Mouse (Mus musculus) limb, embryonic 10.5 days (tissue): ENCODE measurements around the gene Ptpdc1. TPM values are rescaled to one million over a fixed set of nuclear protein-coding genes. Genes with fewer than 3 reads are reported as not detected.

Experiments
- DNase-seq: peaks from one replicate; pipeline ENCODE4 v3.0.0-alpha.2; 2017; ENCODE audit warnings: low spot score
- H3K27ac ChIP-seq: fragments of 300-500 bp; sonication (generic); 2 replicates; pipeline ENCODE4 v1.5.1; 2016; ENCODE audit warnings: mild to moderate bottlenecking
- H3K27me3 ChIP-seq: fragments of 300-500 bp; sonication (generic); 2 replicates; pipeline ENCODE4 v1.6.1; 2016; ENCODE audit warnings: low read depth, mild to moderate bottlenecking; ENCODE audit not compliant: poor library complexity, severe bottlenecking
- H3K36me3 ChIP-seq: fragments of 300-500 bp; sonication (generic); 2 replicates; pipeline ENCODE4 v1.6.1; 2016; ENCODE audit warnings: mild to moderate bottlenecking, moderate library complexity
- H3K4me1 ChIP-seq: fragments of 300-500 bp; sonication (generic); 2 replicates; pipeline ENCODE4 v1.6.1; 2016
- H3K4me3 ChIP-seq: fragments of 300-500 bp; sonication (generic); 2 replicates; pipeline ENCODE4 v1.5.1; 2016; ENCODE audit warnings: mild to moderate bottlenecking, moderate library complexity
- H3K9me3 ChIP-seq: fragments of 300-500 bp; sonication (generic); replicated peaks from 2 replicates; pipeline ENCODE4 v1.6.1; 2016; ENCODE audit warnings: mild to moderate bottlenecking
- WGBS: fragments of 180-500 bp; shearing (Covaris S2); methylation state at CpG from one replicate; pipeline ENCODE4 v1.1.7; 2016; 5-methylcytosine and 5-hydroxymethylcytosine counted together
- polyA plus RNA-seq: library from polyadenylated mRNA; unstranded; fragments of >200 nt; fragmentation: Nextera tagmentation; extraction: Ambion mirVana; gene quantifications from 2 replicates; pipeline ENCODE4 v1.2.1, GENCODE M21; 2016

The Ptpdc1 gene
- polyA plus RNA-seq, 1 experiment from 2014 or later, result 10.9 TPM

- H3K9me3 ChIP-seq, result no peaks in the 10 kb centered on the region
- 76% methylated on average over 5 of the region's 5 CpGs for WGBS
- H3K4me1 ChIP-seq, result peaks cover 13% of the 10 kb centered on the region
- no peak overlapping the region for H3K27ac ChIP-seq
- DNase-seq, result no peak
- no peaks in the 10 kb centered on the region for H3K36me3 ChIP-seq
- no peaks in the 10 kb centered on the region for H3K27me3 ChIP-seq
- no peak overlapping the region for H3K4me3 ChIP-seq
These were observed 54.2 kb downstream of the Ptpdc1 start for GRCm38 (mm10) chr13:48571298-48571697.

GRCm38 (mm10) chr13:48569576-48570132 lies 55.8 kb downstream of the Ptpdc1 start:
- Histone ChIP-seq H3K36me3 (no peaks in the 10 kb centered on the region), H3K4me1 (peaks cover 14% of the 10 kb centered on the region), H3K4me3 (no peak overlapping the region), H3K9me3 (no peaks in the 10 kb centered on the region), H3K27me3 (no peaks in the 10 kb centered on the region), H3K27ac (no peak overlapping the region)
- WGBS, result 82% methylated on average over 5 of the region's 5 CpGs
- no peak for DNase-seq

- no peak for DNase-seq
- Histone ChIP-seq H3K4me1 (peaks cover 6% of the 10 kb centered on the region), H3K27ac (no peak overlapping the region), H3K27me3 (no peaks in the 10 kb centered on the region), H3K36me3 (no peaks in the 10 kb centered on the region), H3K4me3 (no peak overlapping the region), H3K9me3 (no peaks in the 10 kb centered on the region)
- 89% methylated on average over 3 of the region's 3 CpGs for WGBS
These were observed 57.8 kb downstream of the Ptpdc1 start for GRCm38 (mm10) chr13:48567646-48568045.

GRCm38 (mm10) chr13:48566116-48566935 lies 59.1 kb downstream of the Ptpdc1 start:
- H3K4me3 ChIP-seq, result no peak overlapping the region
- peak overlapping the region; percentile 69 for H3K27ac ChIP-seq
- peaks cover 6% of the 10 kb centered on the region for H3K4me1 ChIP-seq
- peak; percentile 45 for DNase-seq
- H3K36me3 ChIP-seq, result no peaks in the 10 kb centered on the region
- H3K9me3 ChIP-seq, result no peaks in the 10 kb centered on the region
- WGBS, result 74% methylated on average over 13 of the region's 13 CpGs
- H3K27me3 ChIP-seq, result no peaks in the 10 kb centered on the region

- Histone ChIP-seq H3K36me3 (no peaks in the 10 kb centered on the region), H3K27ac (no peak overlapping the region)
- no peak for DNase-seq
These were observed 60.4 kb downstream of the Ptpdc1 start for GRCm38 (mm10) chr13:48564881-48565600.

GRCm38 (mm10) chr13:48562336-48562735 lies 63.1 kb downstream of the Ptpdc1 start:
- Histone ChIP-seq H3K4me3 (no peak overlapping the region), H3K36me3 (no peaks in the 10 kb centered on the region), H3K27ac (no peak overlapping the region), H3K4me1 (peaks cover 6% of the 10 kb centered on the region), H3K9me3 (no peaks in the 10 kb centered on the region), H3K27me3 (no peaks in the 10 kb centered on the region)
- DNase-seq, result no peak
- WGBS, result 88% methylated on average over 5 of the region's 5 CpGs

More at GRCm38 (mm10) chr13:48564881-48565600, 60.4 kb downstream of the Ptpdc1 start:
- H3K27me3 ChIP-seq, result no peaks in the 10 kb centered on the region
- WGBS, result 91% methylated on average over 5 of the region's 5 CpGs
- H3K4me1 ChIP-seq, result peaks cover 6% of the 10 kb centered on the region
- H3K9me3 ChIP-seq, result no peaks in the 10 kb centered on the region
- no peak overlapping the region for H3K4me3 ChIP-seq

GRCm38 (mm10) chr13:48561481-48561880 lies 64.0 kb downstream of the Ptpdc1 start:
- Histone ChIP-seq H3K36me3 (no peaks in the 10 kb centered on the region), H3K4me1 (peaks cover 6% of the 10 kb centered on the region), H3K27me3 (no peaks in the 10 kb centered on the region), H3K27ac (no peak overlapping the region), H3K4me3 (no peak overlapping the region), H3K9me3 (no peaks in the 10 kb centered on the region)
- DNase-seq, result no peak
- WGBS, result 84% methylated on average over 2 of the region's 2 CpGs

- H3K9me3 ChIP-seq, result no peaks in the 10 kb centered on the region
- no peak for DNase-seq
- WGBS, result 95% methylated on average over 1 of the region's 1 CpGs
- H3K27ac ChIP-seq, result no peak overlapping the region
- H3K36me3 ChIP-seq, result no peaks in the 10 kb centered on the region
- no peaks in the 10 kb centered on the region for H3K27me3 ChIP-seq
- H3K4me1 ChIP-seq, result peaks cover 8% of the 10 kb centered on the region
- no peak overlapping the region for H3K4me3 ChIP-seq
These were observed 69.5 kb downstream of the Ptpdc1 start for GRCm38 (mm10) chr13:48555976-48556375.

- Histone ChIP-seq H3K27ac (no peak overlapping the region), H3K4me1 (peaks cover 8% of the 10 kb centered on the region), H3K27me3 (no peaks in the 10 kb centered on the region), H3K36me3 (no peaks in the 10 kb centered on the region), H3K9me3 (no peaks in the 10 kb centered on the region), H3K4me3 (no peak overlapping the region)
- DNase-seq, result no peak
- 79% methylated on average over 1 of the region's 1 CpGs for WGBS
These were observed 70.9 kb downstream of the Ptpdc1 start for GRCm38 (mm10) chr13:48554552-48554951.

- H3K9me3 ChIP-seq, result no peaks in the 10 kb centered on the region
- no peak overlapping the region for H3K27ac ChIP-seq
- WGBS, result 89% methylated on average over 5 of the region's 5 CpGs
- no peak overlapping the region for H3K4me3 ChIP-seq
- H3K4me1 ChIP-seq, result peaks cover 8% of the 10 kb centered on the region
- no peaks in the 10 kb centered on the region for H3K36me3 ChIP-seq
- no peak for DNase-seq
- no peaks in the 10 kb centered on the region for H3K27me3 ChIP-seq
These were observed 72.0 kb downstream of the Ptpdc1 start for GRCm38 (mm10) chr13:48553511-48553910.

- H3K4me1 ChIP-seq, result peaks cover 8% of the 10 kb centered on the region
- WGBS, result 86% methylated on average over 21 of the region's 21 CpGs
- H3K36me3 ChIP-seq, result no peaks in the 10 kb centered on the region
- no peak overlapping the region for H3K4me3 ChIP-seq
- no peak overlapping the region; the same call in 1 of the 2 replicates for H3K27ac ChIP-seq
- no peaks in the 10 kb centered on the region for H3K9me3 ChIP-seq
- DNase-seq, result no peak
- H3K27me3 ChIP-seq, result no peaks in the 10 kb centered on the region
These were observed 73.0 kb downstream of the Ptpdc1 start for GRCm38 (mm10) chr13:48552181-48553090.

GRCm38 (mm10) chr13:48548296-48548695 lies 77.2 kb downstream of the Ptpdc1 start:
- no peak for DNase-seq
- H3K27me3 ChIP-seq, result no peaks in the 10 kb centered on the region
- H3K4me1 ChIP-seq, result peaks cover 26% of the 10 kb centered on the region
- H3K4me3 ChIP-seq, result no peak overlapping the region
- no peaks in the 10 kb centered on the region for H3K9me3 ChIP-seq
- 95% methylated on average over 5 of the region's 5 CpGs for WGBS
- no peak overlapping the region for H3K27ac ChIP-seq
- no peaks in the 10 kb centered on the region for H3K36me3 ChIP-seq
